Mouse (Mus musculus) neural tube, embryonic 11.5 days (tissue): Measurements from ENCODE around the gene Slx1b. TPM values are rescaled to one million over a fixed set of nuclear protein-coding genes. Genes with fewer than 3 reads are reported as not detected.

Experiments
- ATAC-seq: fragments of 200-750 bp; cut with Nextera tagmentation; 2 replicates; pipeline ENCODE4 v1.8.0; 2017; ENCODE audit warnings: moderate number of reproducible peaks, mild to moderate bottlenecking, moderate TSS enrichment, moderate library complexity; ENCODE audit not compliant: insufficient read depth, low FRiP score, low TSS enrichment
- DNase-seq: peaks from one replicate; pipeline ENCODE4 v3.0.0-alpha.2; 2015; ENCODE audit warnings: low spot score
- H3K27ac ChIP-seq: fragments of 300-500 bp; sonication (generic); 2 replicates; pipeline ENCODE4 v1.5.1; 2014; ENCODE audit warnings: low read depth, mild to moderate bottlenecking, low read length
- H3K27me3 ChIP-seq: fragments of 300-500 bp; sonication (generic); 2 replicates; pipeline ENCODE4 v1.6.1; 2014; ENCODE audit warnings: mild to moderate bottlenecking, low read length, mixed read lengths; ENCODE audit not compliant: control insufficient read depth, insufficient read depth
- H3K36me3 ChIP-seq: fragments of 300-500 bp; sonication (generic); 2 replicates; pipeline ENCODE4 v1.6.1; 2014; ENCODE audit warnings: mild to moderate bottlenecking, low read length, moderate library complexity, mixed read lengths; ENCODE audit not compliant: control insufficient read depth, insufficient read depth
- H3K4me1 ChIP-seq: fragments of 300-500 bp; sonication (generic); 2 replicates; pipeline ENCODE4 v1.6.1; 2014; ENCODE audit warnings: low read length, mixed read lengths; ENCODE audit not compliant: control insufficient read depth, insufficient read depth
- H3K4me2 ChIP-seq: fragments of 300-500 bp; sonication (generic); 2 replicates; pipeline ENCODE4 v1.6.1; 2014; ENCODE audit warnings: low read depth, mild to moderate bottlenecking, moderate library complexity
- H3K4me3 ChIP-seq: fragments of 300-500 bp; sonication (generic); 2 replicates; pipeline ENCODE4 v1.5.1; 2014; ENCODE audit warnings: low read depth, low read length
- H3K9ac ChIP-seq: fragments of 300-500 bp; sonication (generic); 2 replicates; pipeline ENCODE4 v1.6.1; 2014; ENCODE audit warnings: mild to moderate bottlenecking, low read length
- H3K9me3 ChIP-seq: fragments of 300-500 bp; sonication (generic); 2 replicates; pipeline ENCODE4 v1.6.1; 2016; ENCODE audit warnings: low read length; ENCODE audit not compliant: control insufficient read depth
- WGBS: fragments of 180-500 bp; shearing (Covaris S2); extraction: QIAGEN DNeasy Blood & Tissue Kit; methylation state at CpG from one replicate; pipeline ENCODE4 v1.1.7; 2014; 5-methylcytosine and 5-hydroxymethylcytosine counted together
- polyA plus RNA-seq: library from polyadenylated mRNA; unstranded; fragments of >200 nt; fragmentation: Nextera tagmentation; extraction: Ambion mirVana; gene quantifications from 2 replicates; pipeline ENCODE4 v1.2.1, GENCODE M21; 2014

The Slx1b gene
- polyA plus RNA-seq, 1 experiment from 2014 or later, result 11.7 TPM

DNA sequence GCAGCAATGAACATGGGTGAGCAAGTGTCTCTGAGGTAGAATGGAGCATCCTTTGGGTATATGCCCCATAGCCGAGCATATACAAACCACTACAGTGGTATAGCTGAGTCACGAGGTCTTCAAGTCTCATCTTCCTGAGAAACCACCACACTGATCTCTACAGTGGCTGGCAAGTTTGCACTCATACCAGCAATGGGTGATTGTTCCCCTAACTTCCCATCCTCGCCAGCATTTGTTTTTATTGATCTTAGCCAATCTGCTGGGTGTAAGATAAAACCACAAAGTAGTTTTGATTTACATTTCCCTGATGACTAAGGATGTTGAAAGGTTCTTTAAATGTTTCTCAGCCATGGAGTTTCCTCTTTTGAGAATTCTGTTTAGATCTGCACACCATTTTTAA lies 29.5 kb upstream of the Slx1b start:
- H3K4me1 ChIP-seq, result no peaks in the 10 kb centered on the region
- no peaks in the 10 kb centered on the region for H3K36me3 ChIP-seq
- H3K4me3 ChIP-seq, result no peak overlapping the region
- no peak overlapping the region for H3K4me2 ChIP-seq
- DNase-seq (no peak), ATAC-seq (no peak)
- WGBS, result 80% methylated on average over 3 of the region's 3 CpGs
- H3K9me3 ChIP-seq, result no peaks in the 10 kb centered on the region
- no peak overlapping the region for H3K9ac ChIP-seq
- H3K27me3 ChIP-seq, result no peaks in the 10 kb centered on the region
- H3K27ac ChIP-seq, result no peak overlapping the region

DNA sequence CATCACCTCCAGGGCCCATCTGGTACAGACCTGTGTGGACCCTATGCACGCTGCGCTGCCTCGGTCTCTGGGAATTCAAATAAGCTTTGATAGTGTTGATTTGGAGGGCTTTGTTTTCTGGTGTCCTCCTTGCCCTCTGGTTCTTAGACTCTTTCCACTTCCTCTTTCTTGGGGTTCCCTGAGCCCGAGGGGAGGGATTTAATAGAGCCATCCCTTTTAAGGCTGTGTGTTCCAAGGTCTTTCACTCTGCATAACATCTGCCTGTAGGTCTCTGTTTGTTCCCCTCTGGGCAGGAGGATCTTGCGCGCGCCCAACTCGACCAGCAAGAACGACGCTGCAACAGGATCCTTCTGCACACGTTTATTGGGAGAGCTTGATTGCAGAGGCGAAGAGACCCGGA lies 26.1 kb upstream of the Slx1b start:
- no peak for DNase-seq

DNA sequence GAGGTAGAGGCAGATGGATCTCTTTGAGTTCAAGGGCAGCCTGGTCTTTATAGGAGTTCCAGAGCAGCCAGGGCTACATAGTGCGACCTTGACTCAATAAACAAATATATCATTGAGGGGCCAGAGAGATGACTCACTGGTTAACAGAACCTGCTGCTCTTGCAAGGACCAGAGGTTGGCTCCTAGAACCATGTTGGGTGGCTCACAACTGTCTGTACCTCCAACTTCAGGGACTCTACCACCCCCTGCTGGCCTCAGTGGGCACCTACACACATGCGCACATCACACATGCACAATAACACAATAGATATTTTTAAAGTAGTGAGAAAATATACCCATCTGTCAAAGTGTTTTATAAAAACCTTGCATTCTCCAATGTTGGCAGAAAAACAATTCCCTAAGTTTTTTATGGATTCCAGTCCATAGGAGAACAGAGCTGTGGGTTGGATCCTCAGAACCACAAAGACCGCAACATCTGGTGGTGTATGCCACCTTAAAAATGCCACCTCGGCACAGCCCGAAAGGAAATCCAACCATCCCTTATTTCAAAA lies 23.3 kb upstream of the Slx1b start:
- Histone ChIP-seq H3K9ac (no peak overlapping the region), H3K9me3 (no peaks in the 10 kb centered on the region), H3K4me3 (no peak overlapping the region), H3K4me2 (no peak overlapping the region), H3K27me3 (no peaks in the 10 kb centered on the region), H3K4me1 (no peaks in the 10 kb centered on the region), H3K36me3 (no peaks in the 10 kb centered on the region), H3K27ac (no peak overlapping the region)
- WGBS, result 93% methylated on average over 5 of the region's 5 CpGs
- no peak for DNase-seq
- no peak for ATAC-seq

More for the DNA sequence above, 26.1 kb upstream of the Slx1b start:
- no peaks in the 10 kb centered on the region for H3K27me3 ChIP-seq
- ATAC-seq, result no peak
- H3K27ac ChIP-seq, result no peak overlapping the region
- H3K4me3 ChIP-seq, result no peak overlapping the region
- no peak overlapping the region for H3K4me2 ChIP-seq
- H3K9ac ChIP-seq, result no peak overlapping the region
- H3K36me3 ChIP-seq, result no peaks in the 10 kb centered on the region
- no peaks in the 10 kb centered on the region for H3K4me1 ChIP-seq
- H3K9me3 ChIP-seq, result no peaks in the 10 kb centered on the region
- 92% methylated on average over 13 of the region's 13 CpGs for WGBS

DNA sequence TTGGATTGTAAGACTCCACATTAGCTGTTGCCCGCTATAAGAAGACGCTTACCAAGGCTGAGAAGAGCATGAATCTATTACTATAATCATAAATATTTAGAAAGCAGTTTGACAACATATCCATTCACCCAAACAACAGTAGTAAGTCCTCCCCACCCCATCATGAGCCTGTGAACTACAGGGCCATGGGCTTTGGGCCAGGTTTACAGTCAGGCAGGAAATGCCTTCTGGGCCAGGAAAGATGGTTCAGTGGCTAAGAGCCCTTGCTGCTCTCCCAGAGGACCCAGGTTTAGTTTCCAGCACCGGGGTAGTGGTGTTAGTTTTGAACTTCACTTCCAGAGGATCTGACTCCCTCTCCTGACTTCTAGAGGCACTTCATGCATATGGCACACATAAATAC lies 22.0 kb upstream of the Slx1b start:
- H3K4me1 ChIP-seq, result no peaks in the 10 kb centered on the region
- no peak overlapping the region for H3K4me3 ChIP-seq
- H3K36me3 ChIP-seq, result no peaks in the 10 kb centered on the region
- no peaks in the 10 kb centered on the region for H3K27me3 ChIP-seq
- no peaks in the 10 kb centered on the region for H3K9me3 ChIP-seq
- DNase-seq, result no peak
- WGBS, result 93% methylated on average over 3 of the region's 3 CpGs
- H3K4me2 ChIP-seq, result no peak overlapping the region
- H3K27ac ChIP-seq, result no peak overlapping the region
- ATAC-seq, result no peak
- H3K9ac ChIP-seq, result no peak overlapping the region

DNA sequence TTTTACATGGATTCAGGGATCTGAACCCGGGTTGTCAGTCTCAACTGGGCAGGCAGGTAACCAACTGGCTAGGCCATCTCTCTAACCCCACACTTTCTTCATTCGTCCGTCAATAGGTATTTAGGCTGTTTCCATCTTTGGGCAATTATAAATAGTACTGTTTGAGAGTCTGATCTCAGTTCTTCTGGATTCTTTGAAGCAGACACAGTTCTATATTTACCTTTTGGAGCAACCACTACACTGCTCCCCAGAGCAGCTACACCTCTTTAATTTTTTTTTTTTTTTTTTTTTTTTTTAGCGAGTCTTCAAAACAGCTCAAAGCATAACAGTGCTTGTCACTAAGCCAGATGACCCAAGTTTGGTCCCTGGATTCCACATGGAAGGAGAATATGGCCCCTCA lies 20.1 kb upstream of the Slx1b start:
- H3K4me2 ChIP-seq, result no peak overlapping the region
- no peak for DNase-seq
- no peaks in the 10 kb centered on the region for H3K27me3 ChIP-seq
- no peak overlapping the region for H3K4me3 ChIP-seq
- H3K36me3 ChIP-seq, result no peaks in the 10 kb centered on the region
- no peaks in the 10 kb centered on the region for H3K9me3 ChIP-seq
- H3K4me1 ChIP-seq, result no peaks in the 10 kb centered on the region
- no peak overlapping the region for H3K9ac ChIP-seq
- ATAC-seq, result no peak
- H3K27ac ChIP-seq, result no peak overlapping the region
- WGBS, result 84% methylated on average over 4 of the region's 4 CpGs

DNA sequence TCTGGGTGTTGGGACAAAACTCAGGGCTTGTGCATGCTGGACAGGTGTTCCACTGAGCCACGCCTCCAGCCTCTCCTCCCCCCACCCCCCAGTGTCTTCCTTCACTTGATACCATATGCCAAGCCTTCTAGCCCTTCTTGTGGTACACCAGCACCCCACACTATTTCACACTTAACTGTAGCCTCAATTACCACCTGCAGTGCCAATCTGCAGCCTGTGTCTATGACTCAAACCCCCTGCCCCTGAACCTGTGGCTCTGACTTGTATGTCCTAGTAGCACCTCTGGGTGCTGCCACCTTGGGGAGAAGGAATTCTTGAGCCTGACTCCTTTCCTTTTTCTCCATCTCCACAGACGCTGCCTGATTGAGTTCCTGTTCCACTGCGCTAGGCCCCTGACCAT lies 16.3 kb upstream of the Slx1b start:
- Histone ChIP-seq H3K9ac (no peak overlapping the region), H3K4me3 (no peak overlapping the region), H3K4me2 (no peak overlapping the region), H3K36me3 (no peaks in the 10 kb centered on the region), H3K27ac (no peak overlapping the region), H3K27me3 (no peaks in the 10 kb centered on the region), H3K9me3 (no peaks in the 10 kb centered on the region), H3K4me1 (no peaks in the 10 kb centered on the region)
- ATAC-seq (no peak), DNase-seq (no peak)
- 79% methylated on average over 3 of the region's 3 CpGs for WGBS

DNA sequence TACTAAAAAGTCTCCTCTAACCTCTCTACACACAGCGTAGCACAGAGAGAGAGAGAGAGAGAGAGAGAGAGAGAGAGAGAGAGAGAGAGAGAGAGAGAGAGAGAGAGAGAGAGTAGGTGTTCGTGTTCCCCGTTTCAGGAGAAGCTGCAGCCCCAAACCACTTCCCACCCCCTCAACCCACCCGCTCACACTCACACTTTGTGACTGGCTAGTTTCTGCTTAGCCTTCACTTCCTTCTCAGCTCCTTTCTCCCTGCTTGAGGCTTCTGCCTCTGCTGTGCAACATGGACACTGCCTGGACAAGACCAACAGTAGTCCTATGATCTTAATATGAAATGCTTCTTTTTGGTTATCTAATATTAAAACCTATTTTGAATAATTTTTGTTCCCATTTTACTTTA lies 14.7 kb upstream of the Slx1b start:
- Histone ChIP-seq H3K4me1 (no peaks in the 10 kb centered on the region; the same call in 1 of the 2 replicates), H3K9me3 (no peaks in the 10 kb centered on the region), H3K36me3 (no peaks in the 10 kb centered on the region), H3K4me2 (no peak overlapping the region), H3K27me3 (no peaks in the 10 kb centered on the region), H3K4me3 (no peak overlapping the region), H3K9ac (no peak overlapping the region), H3K27ac (no peak overlapping the region)
- ATAC-seq, result no peak
- no peak for DNase-seq
- 87% methylated on average over 4 of the region's 4 CpGs for WGBS

DNA sequence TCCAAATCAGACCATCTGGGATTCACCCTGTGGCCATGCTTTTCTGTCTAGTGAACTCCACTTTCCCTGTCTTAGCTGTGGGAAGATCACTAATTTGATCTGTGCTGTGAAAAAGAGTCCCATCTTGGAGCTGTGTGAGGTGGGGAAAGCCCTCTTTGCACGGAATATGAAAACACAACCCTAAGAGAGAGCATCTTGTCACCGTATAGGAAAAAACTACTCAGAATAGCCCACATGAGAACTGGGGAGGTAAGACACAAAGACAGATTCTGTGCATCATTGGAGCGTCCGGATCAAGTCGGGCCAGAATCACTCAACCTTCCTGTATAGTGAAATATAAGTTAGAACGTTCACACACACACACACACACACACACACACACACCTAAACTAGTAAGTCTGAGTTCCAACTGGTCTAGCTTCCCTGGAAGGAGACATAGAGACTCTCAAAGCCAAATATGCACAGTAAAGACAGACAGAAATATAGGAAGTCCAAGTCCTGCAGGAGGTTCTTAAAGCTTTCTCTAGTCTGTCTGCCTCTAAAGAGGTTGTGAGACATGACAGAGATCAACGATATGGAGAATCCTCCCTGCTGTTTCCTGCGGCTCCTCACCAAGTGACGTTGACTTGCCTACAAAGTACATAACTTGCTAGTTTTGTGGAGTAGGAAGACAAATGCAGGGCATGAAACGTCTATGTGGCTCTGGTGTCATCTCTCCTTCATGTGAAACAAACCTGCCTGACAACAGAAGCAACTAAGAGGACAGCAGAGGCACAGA lies 12.8 kb upstream of the Slx1b start:
- DNase-seq, result no peak
- H3K36me3 ChIP-seq, result no peaks in the 10 kb centered on the region
- H3K27me3 ChIP-seq, result 0 out of 2 replicates have a peak, but pooled peaks cover 5% of the 10 kb centered on the region
- H3K27ac ChIP-seq, result no peak overlapping the region
- H3K4me2 ChIP-seq, result no peak overlapping the region
- H3K9ac ChIP-seq, result no peak overlapping the region
- ATAC-seq, result no peak
- peaks cover 12% of the 10 kb centered on the region for H3K4me1 ChIP-seq
- WGBS, result 87% methylated on average over 10 of the region's 10 CpGs
- no peak overlapping the region for H3K4me3 ChIP-seq
- no peaks in the 10 kb centered on the region for H3K9me3 ChIP-seq
